Mouse (Mus musculus): ENCODE measurements at regions not wholly inside any gene's neighbourhood (a gene's known extent, or its start where the extent isn't known, plus 50 kb on each side); places are given as distances from the start of the nearest gene placed in this dataset.

GRCm38 (mm10) chr12:118529428-118530361 is 228.5 kb upstream of the Sp4 start:
- peak; percentile 7 for DNase-seq

- DNase-seq = no peak
These were observed 220.5 kb upstream of the Sp4 start for GRCm38 (mm10) chr12:118521770-118522169.

- no peak for DNase-seq
These were observed 220.1 kb upstream of the Sp4 start for GRCm38 (mm10) chr12:118521329-118521728.

- DNase-seq = no peak
These were observed 218.6 kb upstream of the Sp4 start for GRCm38 (mm10) chr12:118519801-118520327.

- DNase-seq = no peak
These were observed 209.7 kb upstream of the Sp4 start for GRCm38 (mm10) chr12:118510989-118511388.

GRCm38 (mm10) chr12:118508972-118509917 is 208.0 kb upstream of the Sp4 start:
- no peak for DNase-seq

DNA sequence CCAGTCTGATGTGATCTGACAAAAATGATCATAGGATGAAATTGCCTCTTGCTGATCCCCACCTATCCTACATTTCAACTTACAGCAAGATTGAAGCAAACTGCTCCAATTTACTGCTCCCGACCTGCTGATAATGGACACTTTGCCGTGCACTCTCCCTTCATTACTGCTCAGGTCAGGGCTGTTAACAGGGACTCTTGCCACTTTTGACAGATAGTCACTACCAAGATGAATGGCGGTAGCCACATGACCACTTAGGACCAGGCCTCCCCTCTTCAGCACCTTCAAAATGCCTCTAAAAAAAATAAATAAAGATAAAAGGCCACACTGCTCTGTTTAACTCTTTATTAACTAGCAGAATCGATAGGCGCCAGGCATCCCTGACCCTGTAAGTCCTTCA is 199.2 kb upstream of the Sp4 start:
- DNase-seq = no peak

- DNase-seq = no peak
These were observed 186.8 kb upstream of the Sp4 start for GRCm38 (mm10) chr12:118488038-118488437.

DNA sequence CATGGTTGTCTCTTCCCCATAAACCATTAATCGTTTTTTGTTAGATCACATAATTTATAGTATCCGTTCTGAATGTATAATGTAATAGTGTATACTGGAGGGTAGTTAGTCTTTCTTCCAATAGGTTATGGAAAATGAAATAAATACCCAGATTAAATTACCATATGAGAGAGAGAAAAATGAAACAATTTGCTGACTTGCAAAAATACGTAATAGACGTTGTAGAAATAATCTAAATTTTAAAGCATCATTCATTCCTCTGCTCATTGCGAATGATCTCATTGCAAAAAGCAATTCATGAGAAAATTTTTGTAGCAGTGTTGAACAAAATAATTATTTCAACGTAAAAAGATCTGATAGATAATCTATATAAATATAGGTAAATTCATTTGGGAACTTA is 185.2 kb upstream of the Sp4 start:
- no peak for DNase-seq

DNA sequence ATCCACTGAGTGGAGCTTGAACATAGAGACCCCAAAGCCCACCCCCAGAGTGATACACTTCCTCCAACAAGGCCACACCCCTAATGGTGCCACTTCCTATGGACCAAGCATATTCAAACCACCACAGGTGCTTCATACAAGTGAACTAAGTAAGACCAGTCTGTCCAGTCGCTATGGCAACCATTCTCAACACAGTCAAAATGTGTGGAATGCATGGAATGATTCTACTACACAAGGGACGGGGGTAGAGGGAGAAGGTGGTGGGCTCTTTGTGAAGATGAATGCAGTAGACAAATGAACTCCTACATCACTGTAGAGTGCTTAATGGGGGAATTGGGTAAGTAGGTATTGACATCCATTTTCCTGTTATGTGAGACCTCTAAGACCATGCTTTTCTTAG is 180.1 kb upstream of the Sp4 start:
- no peak for DNase-seq

DNA sequence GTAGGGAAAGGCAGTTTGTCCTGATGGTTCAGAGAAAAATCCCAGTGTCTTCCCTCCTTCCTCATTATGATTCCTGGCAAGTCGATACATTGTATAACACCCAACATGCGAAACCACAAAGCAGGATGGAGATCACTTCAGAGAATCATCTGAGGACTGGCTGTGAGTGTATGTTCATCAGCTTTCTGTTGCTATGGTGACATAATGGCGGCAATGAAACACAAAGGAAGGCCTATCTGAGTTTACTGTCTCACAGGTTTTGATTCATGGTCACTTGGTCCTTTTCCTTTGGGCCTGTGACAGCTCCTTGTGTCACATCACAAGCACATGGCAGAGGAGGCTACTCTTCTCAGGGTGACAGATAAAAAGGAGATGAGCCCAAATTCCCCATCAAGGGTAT is 173.5 kb upstream of the Sp4 start:
- no peak for DNase-seq

- DNase-seq = no peak
These were observed 165.6 kb upstream of the Sp4 start for GRCm38 (mm10) chr12:118466837-118467236.

DNA sequence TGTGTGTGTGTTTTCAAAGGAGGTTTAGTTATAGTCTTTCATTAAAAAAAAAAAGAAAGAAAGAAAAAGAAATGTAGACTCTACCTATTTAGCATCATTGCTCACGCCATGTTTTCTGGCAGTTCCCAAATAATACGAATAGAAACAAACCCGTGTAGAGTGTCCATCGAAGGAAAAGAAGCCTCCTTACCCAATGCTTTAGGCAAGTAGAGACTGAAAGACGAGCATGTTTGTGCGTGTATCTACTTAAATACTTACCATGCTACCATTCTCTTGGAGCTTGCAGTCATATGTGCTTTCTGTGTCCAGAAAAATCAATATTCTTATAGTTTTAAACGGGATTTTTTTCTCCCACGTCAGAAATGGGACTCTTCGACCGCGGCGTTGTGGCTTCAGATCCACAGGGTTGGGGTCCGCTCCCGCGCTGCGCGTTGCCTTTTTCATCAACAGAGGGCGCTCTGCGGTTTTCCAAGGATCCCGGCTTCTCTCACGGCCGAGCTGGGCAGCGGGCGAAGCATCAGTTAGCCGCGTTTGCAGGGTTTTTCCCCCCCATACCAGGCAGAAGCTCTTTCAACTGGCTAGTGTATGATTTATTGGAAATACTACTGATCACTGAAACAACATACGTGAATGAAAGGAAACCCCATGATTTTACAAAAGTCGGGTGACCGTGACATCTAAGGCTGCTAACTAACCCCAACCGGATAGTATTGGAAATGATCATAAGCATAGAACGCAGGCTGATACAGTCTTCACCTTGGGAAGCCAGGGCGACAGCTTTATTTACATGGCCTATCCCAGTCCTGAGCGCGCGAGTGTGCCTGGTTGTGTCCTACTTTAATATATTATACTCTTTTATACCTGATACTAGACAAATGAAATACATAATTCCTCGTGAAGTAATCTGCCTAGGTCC is 156.5 kb upstream of the Sp4 start:
- DNase-seq = peak; percentile 89

DNA sequence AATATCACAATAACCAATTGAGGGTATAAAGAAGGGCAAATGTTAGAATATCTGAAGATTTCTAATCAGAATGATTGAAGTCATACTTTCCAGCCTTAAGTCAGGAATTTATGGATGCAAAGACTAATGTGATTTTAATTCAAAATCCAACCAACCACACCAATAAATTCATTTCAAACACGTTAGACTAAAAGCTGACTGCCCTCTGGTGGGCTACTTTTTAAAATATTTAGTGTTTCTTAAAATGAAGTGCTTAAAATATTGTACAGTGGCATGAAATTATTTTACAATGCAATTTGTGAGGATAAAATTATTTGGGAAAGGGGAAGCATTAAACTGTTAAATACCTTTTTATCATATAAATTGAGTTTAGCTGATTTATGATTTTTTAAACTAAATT is 154.4 kb upstream of the Sp4 start:
- DNase-seq = no peak

DNA sequence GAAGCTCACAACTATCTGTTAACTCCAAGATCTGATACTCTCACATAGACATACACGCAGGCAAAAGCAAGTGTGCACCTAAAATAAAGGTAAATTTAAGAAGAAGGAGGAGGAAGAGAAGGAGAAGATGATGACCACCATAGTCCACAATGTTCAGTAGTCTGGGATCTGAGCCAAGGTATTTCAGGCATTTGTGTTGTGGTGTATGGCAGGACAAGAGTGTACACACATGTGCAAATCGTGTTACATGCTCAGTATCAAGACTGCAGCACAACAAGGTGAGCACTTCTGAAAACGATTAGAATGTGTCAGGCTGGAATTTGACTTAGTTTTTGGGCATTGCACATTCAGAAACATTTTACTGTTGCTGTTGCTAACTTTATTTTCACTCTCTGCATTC is 138.4 kb upstream of the Sp4 start:
- no peak for DNase-seq

DNA sequence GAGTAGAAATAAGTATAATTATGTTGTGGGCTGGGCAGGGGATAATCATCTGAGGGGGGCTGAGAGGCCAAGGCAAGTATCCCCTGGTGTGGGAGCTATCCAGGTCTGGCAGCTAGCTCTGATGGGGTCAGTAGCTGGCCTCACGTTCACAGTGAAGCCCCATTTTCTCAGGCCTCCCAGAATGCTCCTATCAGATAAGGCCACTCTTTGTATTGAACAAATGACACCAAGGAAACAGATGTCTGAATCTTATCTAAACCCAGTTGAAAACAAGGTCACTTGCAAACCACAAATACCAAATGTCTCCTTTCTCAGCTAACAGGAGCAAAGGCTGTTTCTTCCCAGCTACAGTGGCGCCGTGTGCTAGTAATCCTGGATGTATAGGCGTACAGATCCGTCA is 137.6 kb upstream of the Sp4 start:
- DNase-seq = no peak

DNA sequence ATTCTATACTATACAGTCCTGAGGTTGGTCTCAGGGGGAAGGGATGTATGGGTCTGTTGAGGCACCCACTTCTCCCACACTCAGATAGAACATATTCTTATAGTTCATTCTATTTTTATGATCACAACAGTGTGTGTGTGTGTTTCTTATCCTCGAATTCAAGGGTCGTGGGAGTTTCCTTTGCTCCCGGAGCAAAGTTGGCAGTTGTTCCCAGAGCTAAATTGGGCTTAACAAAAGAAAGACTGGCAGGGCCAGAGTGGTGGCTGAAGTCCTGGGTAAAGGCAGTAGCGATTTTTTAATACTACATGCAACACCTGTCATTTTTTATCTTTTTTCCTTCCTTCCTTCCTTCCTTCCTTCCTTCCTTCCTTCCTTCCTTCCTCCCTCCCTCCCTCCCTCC is 131.5 kb upstream of the Sp4 start:
- no peak for DNase-seq

- DNase-seq = no peak
These were observed 127.1 kb upstream of the Sp4 start for GRCm38 (mm10) chr12:118428384-118428783.

DNA sequence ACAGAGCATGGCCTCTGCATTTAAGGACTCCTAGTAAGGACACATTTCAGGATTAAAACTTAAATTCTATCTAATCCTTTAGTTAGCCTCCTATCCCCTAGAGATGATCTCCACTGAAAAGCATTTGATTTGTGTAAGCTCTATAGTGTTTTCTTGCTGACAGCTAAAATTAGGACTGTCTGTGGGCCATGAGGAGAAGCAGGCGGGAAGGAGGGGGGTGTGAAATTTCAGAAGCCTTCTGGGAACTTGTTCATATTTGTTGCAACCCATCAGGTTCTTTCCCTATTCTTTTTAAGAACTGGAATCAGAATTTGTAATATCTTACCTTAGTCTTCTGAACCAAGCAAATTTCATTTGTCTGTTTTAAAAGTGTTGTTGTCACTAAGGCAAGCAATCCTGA is 114.7 kb upstream of the Sp4 start:
- DNase-seq = no peak

DNA sequence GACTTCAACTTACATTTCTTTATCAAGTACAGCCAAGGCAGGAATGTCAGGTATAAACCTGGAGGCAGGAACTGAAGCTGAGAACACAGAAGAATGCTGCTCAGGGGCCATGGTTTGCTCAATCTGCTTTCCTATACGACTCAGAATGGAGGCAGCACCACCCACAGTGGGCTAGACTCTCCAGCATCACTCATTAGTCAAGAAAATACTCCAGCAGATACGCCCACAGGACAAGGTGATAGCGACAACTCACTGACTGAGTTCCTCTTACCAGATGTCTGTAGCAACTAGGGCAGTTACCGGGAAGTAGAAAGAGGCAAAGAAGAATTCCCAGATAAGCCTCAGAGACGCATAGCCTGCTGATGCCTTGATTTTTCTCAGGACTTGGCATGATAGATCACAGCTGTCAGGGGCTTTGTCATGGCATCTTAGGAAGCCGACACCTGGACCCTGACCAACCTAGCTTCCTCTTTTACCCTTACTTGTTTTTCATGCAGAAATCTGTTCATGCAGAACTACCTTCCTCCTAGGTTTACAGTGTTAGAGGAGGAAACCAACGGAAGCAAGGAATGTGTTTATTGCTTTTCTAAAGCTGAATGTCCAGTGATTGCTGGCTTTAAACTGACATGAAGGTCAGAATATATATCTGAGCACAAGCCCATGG is 110.7 kb upstream of the Sp4 start:
- DNase-seq = no peak

DNA sequence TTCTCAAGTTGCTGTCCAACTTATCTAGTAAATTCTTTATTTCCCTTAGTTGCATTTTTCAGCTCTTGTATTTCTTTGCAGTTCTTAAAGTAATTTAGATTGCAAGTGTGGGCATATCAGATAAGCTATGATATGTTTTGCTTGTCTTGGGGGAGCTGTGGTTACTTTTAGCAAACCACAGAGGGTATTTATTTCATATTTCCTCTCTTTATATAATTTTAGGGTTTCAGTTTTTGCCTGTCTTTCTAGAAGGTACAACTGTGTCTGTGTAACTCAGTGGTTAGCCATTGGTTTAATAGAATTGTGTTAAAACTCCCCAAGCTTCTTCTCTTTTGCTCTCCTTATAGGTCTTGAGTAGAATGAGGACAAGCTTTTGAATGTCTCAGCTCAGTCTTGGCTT is 109.7 kb upstream of the Sp4 start:
- no peak for DNase-seq

GRCm38 (mm10) chr12:118405135-118405534 is 103.9 kb upstream of the Sp4 start:
- DNase-seq = no peak
